Mouse (Mus musculus): ENCODE measurements around the gene Gm49369.
"Not testable (repeated sequence)": the region's sequence is repeated elsewhere in the genome, so short reads cannot be mapped to it uniquely, and the experiment has no call there.

Gm49369 gene

DNA sequence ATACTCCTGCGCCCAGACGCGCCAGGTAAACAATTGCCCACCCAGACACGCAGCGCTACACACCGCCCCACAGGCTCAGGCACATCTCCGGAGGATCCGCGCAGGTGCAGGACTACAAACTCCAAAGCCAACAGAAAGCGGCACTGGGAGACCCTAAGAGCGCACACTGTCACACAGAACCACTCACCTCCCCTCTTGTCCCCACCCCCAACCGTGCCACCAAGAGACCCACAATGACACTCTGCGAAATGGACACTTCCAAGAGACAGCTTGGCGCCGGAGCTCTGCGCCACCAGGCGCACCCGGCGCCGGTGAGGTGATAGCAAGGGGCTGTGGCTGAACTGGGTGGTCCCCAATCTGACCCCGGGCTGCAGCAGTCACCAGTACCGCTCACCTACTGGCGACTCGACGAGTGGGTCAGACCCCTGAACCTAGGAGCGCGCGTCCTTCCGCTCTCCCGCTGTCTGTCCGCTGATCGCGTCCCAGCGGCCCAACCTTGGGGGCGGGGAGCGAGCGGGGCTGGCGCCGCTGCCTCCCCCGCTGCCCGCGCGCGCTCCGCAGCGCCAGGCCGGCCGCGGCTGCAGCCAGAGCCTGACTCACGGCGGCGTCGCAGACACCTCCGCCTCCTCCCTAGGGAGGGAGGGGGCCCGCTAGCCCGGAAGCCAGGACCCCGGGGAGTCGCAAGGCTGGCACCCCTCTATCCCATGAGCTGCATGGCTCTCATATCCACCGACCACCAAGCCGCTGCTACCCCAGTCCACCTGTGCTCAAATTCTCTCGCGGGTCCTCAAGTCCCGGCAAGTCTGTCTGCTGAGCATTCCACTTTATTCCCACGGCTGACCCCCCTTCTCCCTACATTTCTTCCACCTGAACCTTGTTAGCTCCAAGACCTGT is 10.5 kb downstream of the Gm49369 start:
- DNase-seq (ENCODE audit: low read depth, low spot score) = peak; percentile 19

DNA sequence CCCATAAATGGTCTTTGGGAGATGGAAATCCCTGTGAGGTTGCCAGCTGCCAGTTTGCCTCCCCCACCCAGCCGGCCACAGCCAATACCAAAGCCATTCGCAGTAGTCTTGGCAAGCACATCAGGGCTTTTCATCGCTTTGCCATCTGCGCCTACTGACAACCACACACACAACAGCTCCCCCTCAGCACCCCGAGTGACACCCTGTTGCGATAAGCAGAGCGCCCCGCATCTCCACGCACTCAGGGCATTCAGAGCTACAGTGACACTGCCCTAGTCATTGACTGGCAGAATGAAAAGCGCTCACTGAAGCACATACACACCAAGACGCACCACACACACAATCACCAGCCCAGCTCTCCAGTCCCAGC is 11.1 kb downstream of the Gm49369 start:
- no peak for DNase-seq (ENCODE audit: low read depth, low spot score)

DNA sequence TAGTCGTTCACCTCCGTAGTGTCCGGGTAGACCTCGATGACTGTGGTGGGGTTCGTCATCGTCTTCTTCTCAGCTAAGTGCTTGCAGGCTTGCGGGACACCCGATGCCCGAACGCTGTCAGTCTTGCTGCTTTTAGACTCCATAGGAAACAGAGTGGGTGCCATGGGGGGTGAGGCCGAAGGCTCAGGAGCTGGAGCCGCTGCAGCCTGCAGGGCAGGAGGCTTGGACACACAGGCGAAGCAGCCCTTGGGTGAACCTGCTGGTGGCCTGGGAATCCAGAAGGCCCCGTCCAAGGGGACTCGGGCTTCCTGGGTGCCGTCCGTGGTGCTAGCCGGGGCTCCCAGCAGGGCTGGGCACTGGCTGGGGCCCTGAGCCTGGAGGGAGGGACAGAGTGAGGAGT is 11.5 kb downstream of the Gm49369 start:
- DNase-seq (ENCODE audit: low read depth, low spot score) = no peak

DNA sequence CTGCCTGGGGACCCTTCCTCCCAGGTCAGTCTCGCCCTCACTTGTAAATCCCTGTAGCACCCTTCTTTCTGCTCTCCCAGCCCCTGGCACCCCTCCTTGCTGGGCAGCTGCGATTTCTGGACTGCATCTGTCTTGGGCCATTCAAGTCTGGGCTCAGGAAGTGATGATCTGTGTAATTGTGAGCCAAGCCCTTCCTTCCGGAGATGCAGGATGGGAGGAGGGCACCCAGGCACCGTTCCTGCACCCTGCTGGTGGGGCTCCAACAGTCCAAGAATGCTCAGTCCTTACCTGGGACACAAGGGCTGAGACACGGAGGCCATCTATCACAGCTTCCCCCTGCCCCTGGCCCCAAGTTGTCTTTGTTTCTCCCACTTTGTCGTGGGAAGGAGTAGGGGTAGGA is 12.6 kb downstream of the Gm49369 start:
- no peak for DNase-seq (ENCODE audit: low read depth, low spot score)

DNA sequence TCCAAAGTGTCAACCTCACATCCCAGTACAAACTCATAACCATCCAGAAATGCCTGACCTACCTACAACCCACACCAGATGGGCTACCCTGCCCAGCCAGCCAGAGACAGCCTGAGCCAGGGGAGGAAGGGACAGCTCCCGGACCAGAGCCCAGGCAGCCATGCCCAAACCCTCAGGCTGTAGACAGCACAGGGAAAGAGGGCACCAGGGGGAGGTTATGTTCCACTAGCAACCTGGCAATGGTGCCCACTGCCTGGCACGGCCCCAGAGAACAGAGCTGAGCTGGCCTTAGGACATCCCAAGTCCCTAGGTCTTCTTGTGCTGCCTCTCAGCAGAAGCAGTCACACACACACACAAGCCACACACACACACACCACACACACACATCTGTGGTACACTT is 13.6 kb downstream of the Gm49369 start:
- DNase-seq (ENCODE audit: low read depth, low spot score) = no peak

DNA sequence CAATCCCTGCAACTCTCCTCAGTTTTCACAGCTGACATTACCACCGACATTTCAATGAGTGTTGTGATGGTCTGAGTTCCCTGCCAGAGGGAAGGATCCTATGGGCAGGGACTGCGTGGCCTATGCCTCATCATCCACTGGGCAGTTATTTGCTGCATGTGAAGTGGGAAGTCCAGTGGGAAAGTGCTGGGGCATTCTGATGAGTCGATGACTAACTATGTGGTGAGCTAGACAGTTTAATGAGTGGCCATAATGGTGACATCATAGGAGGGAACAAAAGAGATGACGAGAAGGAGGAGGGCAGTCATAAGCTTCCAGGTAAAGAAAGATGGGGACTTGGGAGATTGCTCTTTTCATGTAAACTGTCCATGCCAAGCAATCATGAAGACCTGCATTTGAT is 19.4 kb downstream of the Gm49369 start:
- DNase-seq (ENCODE audit: low read depth, low spot score) = no peak

DNA sequence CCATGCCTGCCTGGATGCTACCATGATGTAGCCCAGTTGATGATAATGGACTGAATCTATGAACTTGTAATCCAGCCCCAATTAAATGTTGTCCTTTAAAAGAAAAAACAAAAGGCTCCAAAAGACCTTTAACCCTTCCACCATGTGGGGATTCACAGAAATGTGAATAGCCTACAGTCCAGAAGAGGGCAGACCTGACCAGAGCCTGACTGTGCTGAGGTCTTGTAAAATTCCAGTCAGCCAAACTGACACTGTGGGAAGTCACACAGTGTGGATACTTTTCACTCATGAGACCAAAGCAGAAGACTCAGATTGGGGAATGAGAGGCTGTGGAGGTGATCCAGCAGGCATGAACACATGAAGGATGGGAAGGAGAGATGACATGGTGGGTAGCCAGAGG is 21.7 kb downstream of the Gm49369 start:
- DNase-seq (ENCODE audit: low read depth, low spot score) = no peak

DNA sequence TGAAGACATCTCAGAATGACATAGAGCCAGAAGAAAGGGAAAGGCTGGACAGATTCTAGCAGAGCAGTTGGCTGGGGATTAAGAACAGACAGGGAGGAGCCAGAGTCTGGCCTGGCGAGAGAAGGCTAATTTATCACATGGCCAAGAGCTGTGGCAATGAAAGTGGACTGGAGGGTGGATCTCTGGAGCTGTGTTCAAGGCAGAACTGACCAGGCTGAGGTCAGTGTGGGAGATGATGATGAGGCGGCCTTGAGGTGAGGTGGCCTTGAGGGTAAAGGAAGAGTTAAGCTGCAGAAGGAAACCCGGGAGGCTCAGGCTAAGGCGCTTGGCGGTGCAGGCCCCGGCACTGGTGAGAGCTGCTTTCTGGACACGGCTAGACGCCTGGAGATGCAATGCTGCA is 23.3 kb downstream of the Gm49369 start:
- DNase-seq (ENCODE audit: low read depth, low spot score) = no peak

DNA sequence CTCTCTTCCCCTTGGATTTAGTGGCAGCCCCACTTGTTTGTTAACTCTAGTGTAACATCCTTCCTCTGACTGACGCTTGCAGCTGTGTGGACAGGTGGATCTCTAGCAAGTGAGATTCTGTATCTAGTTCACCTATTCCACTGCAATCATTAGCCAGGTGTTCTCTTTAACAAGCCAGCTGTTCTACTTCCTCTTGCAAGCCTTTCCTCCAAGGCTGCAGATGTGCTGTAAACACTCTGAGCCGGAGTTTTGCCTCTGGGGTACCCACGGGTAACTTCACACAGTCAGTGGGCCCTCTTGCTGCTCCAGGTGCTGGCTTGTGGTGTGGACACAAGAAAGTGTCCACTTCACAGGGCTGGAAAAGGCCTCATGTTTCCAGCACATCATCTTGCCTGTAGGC is 24.9 kb downstream of the Gm49369 start:
- DNase-seq (ENCODE audit: low read depth, low spot score) = no peak

DNA sequence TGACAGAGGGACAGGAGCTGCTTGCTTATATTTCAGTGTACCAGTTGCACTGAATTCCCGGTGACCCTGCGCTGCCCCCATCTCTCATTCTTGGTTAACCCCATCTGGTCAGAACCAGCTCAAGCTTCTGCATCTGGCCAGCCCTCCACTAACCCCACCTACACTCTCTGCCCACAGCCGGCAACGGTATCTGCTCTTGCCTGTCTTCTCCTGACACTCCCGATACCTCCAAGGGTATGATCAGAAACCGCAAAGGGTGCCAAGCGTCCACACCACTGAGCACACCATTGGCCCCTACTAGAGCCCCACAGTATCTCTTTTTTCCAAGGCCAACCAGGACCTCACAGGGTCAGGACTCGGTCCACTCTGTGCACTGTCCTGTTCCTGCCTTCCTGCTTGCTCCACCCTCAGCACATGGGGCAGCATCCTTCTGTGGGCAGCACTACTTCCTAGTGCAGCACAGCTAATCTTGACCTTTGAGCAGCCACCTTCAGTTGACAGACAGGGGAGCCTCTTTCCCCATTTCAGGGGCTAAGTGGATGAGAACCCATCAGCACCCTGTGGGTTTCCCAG is 27.7 kb downstream of the Gm49369 start:
- DNase-seq (ENCODE audit: low read depth, low spot score) = no peak

DNA sequence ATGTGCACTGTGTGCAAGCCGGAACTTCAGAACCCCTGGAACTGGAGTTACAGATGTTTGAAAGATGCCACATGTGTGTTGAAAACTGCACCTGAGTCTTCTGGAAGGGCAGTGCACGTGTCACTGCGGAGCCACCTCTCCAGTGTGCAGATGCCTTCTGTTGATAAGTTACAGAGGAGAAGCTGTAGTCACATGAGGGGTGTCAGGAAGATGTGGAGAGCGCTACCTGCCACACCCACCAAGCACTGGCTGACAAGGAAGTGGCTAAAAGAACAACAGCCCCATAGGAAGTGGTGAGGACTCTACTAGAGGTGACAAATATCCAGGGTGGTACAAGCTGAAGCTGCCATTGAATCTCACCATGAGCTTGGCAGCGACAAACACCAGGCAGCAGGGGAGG is 28.6 kb downstream of the Gm49369 start:
- no peak for DNase-seq (ENCODE audit: low read depth, low spot score)

DNA sequence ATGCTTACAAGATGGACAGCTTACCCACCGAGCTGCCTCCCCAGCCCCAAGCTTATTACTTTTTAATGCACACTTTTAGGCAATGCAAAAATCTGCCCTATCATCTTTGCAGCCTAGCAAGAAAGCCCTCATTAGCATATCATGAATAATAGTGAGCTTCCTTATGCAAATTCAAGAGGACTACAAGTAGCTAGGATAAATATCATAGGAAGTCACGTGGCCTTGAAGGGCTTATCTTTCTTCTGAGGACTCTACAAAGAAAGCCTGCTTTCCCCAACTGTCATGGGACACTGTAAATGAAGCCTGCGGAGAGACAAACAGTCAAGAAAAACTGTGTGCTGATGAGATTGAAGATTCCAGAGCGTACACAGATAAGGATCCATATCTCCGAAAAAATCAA is 30.9 kb downstream of the Gm49369 start:
- no peak for DNase-seq (ENCODE audit: low read depth, low spot score)

DNA sequence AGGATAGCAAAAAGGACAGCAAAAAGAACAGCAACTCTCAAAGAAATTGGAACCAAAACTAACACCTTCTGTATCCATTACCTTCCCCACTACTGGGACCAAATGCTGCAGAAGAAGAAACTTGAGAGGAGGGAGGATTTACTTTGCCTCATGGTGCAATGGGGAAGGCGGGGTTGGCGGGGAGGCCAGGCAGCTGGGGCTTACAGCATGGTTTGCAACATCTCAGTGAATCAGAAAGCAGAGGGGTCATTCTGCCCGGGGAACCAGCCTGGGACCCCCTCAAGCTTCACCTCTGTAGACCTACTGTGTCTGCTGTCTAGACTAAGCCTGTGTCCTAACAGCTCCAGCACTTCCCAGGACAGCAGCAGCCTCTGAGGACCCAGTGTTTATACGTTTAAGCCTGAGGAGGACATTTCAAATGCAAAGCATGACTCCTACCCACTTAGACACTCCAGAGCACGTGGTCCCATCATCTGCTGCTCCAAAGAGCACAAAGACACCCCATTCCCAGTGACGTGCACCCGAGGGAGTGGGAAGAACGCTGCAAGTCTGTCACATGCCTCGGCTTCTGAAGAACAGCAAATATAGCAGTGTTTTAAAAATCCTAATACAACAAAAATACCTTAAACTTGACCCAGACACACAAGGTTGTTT is 33.0 kb downstream of the Gm49369 start:
- no peak for DNase-seq (ENCODE audit: low read depth, low spot score)

DNA sequence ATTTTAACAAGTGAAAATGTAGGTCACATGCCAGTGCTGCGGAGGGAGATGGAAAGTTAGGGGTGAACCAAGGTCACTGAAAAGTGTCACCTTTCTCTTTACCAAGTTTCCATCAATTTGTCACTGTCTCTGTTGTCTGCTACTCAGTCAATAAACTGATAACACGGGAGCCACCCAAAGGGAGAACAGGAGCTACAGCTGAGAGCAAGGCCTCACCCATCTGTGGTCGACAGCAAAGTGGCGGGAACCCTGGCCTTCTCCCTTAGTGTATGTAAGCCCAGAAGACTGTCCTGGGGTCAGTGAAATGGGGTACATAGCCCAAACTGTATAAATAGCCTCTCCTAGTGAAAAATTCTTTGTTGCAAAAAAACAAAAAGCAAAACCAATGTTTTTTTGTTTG is 34.9 kb downstream of the Gm49369 start:
- DNase-seq (ENCODE audit: low read depth, low spot score) = no peak

DNA sequence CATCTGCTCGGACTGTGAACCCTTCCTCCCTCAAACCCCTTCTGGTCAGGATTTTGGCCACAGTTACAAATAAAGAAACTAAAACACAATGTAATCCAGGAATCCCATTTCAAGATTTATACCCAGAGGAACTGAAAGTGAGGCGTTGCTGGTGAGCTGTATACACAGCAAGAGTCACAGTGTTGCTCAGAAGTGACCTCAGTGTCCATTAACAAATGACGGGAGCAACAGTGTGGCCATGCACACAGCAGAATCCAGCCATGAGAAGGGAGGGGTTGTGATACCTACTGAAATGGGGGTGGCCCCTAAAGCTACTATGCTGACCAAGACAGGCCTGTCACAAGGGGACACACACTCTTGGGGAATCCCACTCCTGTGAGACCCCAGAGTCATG is 40.2 kb downstream of the Gm49369 start:
- no peak for DNase-seq (ENCODE audit: low read depth, low spot score)

DNA sequence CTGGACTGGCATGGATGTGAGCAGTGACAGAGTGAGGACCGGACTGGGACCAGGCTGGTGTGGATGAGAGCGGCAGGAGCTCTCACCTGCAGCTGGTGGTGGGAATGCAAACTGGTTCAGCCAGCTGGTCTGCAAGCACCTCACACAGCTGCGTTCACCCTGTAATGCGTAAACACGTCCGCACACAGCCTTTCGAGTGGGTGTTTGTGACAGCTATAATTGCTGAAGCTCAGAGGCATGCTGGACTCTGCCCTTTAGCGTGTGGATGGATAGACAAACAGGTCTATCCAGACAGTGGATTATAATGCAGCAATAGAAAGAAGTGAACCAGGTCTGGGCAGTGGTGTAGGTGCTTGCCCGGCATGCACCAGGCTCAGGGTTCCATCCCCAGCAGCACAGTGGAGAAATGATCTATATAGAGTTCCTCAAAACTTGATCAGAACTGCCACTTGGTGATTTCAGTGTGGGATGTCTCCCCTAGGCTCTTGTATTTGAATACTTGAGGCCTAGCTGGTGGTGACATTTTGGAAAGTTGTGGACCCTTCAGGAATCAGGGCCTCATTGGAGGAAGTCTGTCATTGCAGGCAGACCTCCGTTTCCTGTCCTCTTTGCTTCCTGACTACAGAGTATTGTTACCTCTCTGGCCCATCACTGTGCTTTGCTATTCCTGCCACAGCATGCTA is 40.8 kb downstream of the Gm49369 start:
- DNase-seq (ENCODE audit: low read depth, low spot score) = no peak

DNA sequence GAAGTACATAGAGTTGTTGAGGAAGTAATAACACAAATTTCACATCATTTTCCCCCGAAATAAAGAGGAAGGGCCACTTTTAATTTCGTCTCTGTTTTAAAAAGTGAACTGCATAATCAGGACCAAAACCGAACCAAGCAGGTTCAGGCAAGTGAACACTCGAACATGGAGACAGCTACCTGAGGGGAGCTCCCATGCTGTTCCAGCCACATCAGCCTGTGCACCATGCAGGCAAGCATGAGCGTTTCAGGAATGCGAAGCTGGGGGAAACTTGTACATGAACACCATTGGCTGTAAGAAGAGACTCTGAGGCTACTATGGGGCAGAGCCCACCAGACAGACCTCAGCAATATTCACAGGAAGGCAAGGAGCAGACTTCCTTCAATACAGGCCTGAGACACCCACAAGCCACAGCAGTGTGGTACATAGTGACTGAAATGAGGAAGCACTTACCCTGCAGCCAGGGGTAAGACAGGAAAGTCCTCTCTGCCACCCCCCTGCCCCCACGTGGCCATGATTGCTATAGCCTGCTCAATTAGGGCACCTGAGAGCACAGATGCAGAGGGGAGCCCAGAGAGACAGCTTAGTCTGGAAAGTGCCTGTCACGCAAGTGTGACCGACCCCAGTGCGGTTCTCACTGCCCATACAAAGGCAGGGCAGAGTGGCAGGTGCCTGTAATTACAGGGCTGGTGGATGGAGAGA is 42.0 kb downstream of the Gm49369 start:
- no peak for DNase-seq (ENCODE audit: low read depth, low spot score)

DNA sequence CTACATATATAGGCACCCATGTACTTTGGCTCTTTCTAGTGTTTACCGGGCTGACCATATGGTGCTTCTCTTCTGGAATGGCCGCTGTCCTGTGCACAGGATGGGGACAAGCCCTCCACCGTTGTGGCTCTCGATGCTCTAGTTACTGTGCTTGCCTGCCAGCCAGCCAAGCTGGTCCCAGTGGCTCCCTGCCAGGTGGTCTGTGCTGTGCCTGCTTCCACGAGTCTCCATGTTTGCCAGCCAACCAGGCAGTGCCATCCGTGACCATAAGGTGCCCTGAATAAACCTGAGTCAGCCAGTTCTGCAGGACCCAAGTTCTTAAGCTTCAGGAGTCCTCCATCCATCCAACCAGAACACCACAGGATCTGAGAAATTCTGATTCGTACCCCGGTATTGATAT is 47.3 kb downstream of the Gm49369 start:
- no peak for DNase-seq (ENCODE audit: low read depth, low spot score)

DNA sequence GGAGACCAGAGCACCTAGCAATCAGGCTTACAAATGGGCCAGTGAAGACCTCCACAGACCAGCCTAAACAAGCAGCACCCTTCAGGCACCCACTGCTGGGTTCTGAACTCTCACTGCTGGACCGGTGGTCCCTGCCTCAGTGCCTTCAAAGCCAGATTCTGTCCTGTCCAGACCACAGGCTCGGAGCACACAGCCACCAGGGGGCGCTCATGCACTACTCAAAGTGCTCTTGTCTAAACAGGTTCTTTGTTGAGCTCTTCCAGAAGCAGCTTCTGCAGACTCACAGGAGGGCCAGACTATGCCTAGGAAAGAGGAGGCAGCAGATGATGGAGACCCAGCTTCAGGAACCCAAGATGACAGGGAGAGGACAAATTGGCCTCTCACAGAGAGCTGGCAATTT is 48.2 kb downstream of the Gm49369 start:
- peak; percentile 88 for DNase-seq (ENCODE audit: low read depth, low spot score)

DNA sequence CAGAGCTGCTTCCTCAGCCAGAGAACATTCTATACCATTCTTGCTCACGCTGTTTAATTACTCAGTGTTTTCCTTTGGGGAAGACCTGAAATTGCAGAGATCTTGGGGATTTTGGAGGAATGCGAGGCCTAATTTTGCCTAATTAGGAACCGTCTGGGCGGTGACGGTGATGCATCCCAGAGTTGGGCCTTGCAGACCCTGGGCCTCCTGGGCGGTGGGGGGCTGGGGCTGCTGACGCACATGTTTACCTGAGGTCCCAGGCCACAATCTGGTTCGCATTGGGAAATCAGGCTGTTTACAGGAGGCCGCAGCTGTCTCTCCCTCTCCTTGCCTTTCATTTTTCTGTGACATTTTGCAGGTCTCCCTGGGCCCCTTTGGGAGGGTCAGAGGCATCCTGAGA is 49.7 kb downstream of the Gm49369 start:
- not testable (repeated sequence) for DNase-seq (ENCODE audit: low read depth, low spot score)

DNA sequence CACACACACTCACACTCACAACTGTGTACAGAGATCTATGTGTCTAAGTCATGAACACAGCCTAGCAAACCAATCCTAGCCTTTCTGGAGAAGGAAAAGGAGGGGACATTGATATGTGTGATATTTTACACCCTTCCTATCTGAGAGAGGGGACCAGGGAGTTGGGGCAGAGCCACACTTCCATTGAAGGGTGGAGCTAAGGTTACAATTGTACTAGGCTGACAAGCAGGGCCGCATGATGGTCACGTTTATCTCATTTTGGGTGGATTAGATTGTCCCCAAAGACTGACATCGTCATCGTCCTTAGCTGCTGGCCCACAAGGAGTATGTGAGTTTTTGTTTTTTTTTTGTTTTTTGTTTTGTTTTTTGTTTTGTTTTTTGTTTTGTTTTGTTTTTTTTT is 51.2 kb downstream of the Gm49369 start:
- DNase-seq (ENCODE audit: low read depth, low spot score) = no peak

DNA sequence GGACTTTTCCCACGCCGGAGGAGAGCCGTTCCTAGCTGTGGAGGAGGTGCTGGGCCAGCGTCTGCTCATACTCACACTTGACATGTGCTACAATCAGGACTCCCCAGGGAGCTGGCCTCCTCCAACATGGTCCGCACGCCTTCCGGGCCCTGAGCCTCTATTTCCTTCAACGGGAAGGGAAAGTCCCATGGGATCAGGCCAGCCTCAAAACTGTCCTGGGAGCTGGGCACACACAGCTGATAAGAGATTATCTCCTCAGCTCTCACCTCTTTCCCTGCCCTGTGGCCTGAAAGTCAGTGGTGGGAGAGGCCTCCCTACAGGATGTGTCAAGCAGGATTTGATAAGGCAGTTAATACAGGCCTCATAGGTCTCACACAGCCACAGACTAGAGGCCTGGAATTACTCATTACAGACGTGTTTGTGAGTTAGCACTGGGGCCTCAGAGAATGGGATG is 52.2 kb downstream of the Gm49369 start:
- DNase-seq (ENCODE audit: low read depth, low spot score) = no peak

All from mesoderm, embryonic 11.5 days (tissue).